Mouse (Mus musculus) brain, embryonic 14.5 days (tissue): Measurements from ENCODE around the gene Ifrd2. TPM values are rescaled to one million over a fixed set of nuclear protein-coding genes. Genes with fewer than 3 reads are reported as not detected.

Experiments
- DNase-seq: peaks from one replicate; pipeline ENCODE4 v3.0.0-alpha.2; 2011; ENCODE audit warnings: low read depth
- CTCF ChIP-seq: fragments of 200-500 bp; IDR thresholded peaks from 2 replicates; pipeline ENCODE4 v1.5.1; 2012; ENCODE audit warnings: inconsistent platforms, mild to moderate bottlenecking, moderate library complexity, borderline replicate concordance; ENCODE audit not compliant: insufficient read depth, insufficient read length; ENCODE audit errors: extremely low read depth
- POLR2A ChIP-seq: fragments of 200-500 bp; IDR thresholded peaks from 2 replicates; pipeline ENCODE4 v1.6.1; 2012; ENCODE audit warnings: mild to moderate bottlenecking, inconsistent platforms, borderline replicate concordance; ENCODE audit not compliant: poor library complexity, insufficient read depth, insufficient read length, severe bottlenecking; ENCODE audit errors: extremely low read depth
- polyA plus RNA-seq: library from polyadenylated mRNA; depleted of rRNA; stranded (reverse); fragments of >200 nt; gene quantifications from 2 replicates; pipeline ENCODE4 v1.2.3, GENCODE M21; 2012; rRNA removed

Gene Ifrd2
- polyA plus RNA-seq, 1 experiment: 21.4 TPM

GRCm38 (mm10) chr9:107630576-107630975 is 43.1 kb downstream of the Ifrd2 start:
- peak; percentile 96 for DNase-seq
- TF ChIP-seq CTCF: no peak

- peak; percentile 60 for DNase-seq
- no peak for TF ChIP-seq POLR2A
These were observed 43.9 kb downstream of the Ifrd2 start for GRCm38 (mm10) chr9:107631311-107631826.

GRCm38 (mm10) chr9:107631861-107632260 is 44.4 kb downstream of the Ifrd2 start:
- DNase-seq: no peak
- no peak for TF ChIP-seq CTCF
- TF ChIP-seq POLR2A: no peak

- peak; percentile 83 for DNase-seq
These were observed 45.0 kb downstream of the Ifrd2 start for GRCm38 (mm10) chr9:107632478-107632877.

GRCm38 (mm10) chr9:107633091-107633660 is 45.7 kb downstream of the Ifrd2 start:
- TF ChIP-seq POLR2A: no peak
- peak; percentile 85 for DNase-seq

More at GRCm38 (mm10) chr9:107632478-107632877, 45.0 kb downstream of the Ifrd2 start:
- TF ChIP-seq CTCF: no peak

- peak; percentile 61 for DNase-seq
- no peak for TF ChIP-seq CTCF
- no peak for TF ChIP-seq POLR2A
These were observed 46.4 kb downstream of the Ifrd2 start for GRCm38 (mm10) chr9:107633661-107634405.

- no peak for TF ChIP-seq POLR2A
- TF ChIP-seq CTCF: no peak
- no peak for DNase-seq
These were observed 47.2 kb downstream of the Ifrd2 start for GRCm38 (mm10) chr9:107634406-107635278.

- peak; percentile 98 for DNase-seq
- peak; percentile 90 for TF ChIP-seq POLR2A
- TF ChIP-seq CTCF: no peak
These were observed 48.0 kb downstream of the Ifrd2 start, which contains the start of gene Gnai2 for GRCm38 (mm10) chr9:107635279-107636028. Gene Gnai2, minus strand, starts transcription at chr9:107635367.

GRCm38 (mm10) chr9:107637070-107637469 is 49.6 kb downstream of the Ifrd2 start:
- TF ChIP-seq POLR2A (no peak), CTCF (no peak)

GRCm38 (mm10) chr9:107640257-107640772 is 52.9 kb downstream of the Ifrd2 start:
- no peak for DNase-seq
- TF ChIP-seq POLR2A (no peak), CTCF (no peak)

More at GRCm38 (mm10) chr9:107637070-107637469, 49.6 kb downstream of the Ifrd2 start:
- DNase-seq: peak; percentile 94

- DNase-seq: no peak
- TF ChIP-seq POLR2A: no peak
These were observed 54.2 kb downstream of the Ifrd2 start for GRCm38 (mm10) chr9:107641666-107642065.

Other genes starting within 250 kb of the Ifrd2 start
- gene Hemk1, start 249.3 kb upstream of the Ifrd2 start, polyA plus RNA-seq: 29.5 and 35.9 TPM in 2 replicates
- 6.2 and 8.6 TPM in 2 replicates for gene 6430571L13Rik, start 247.0 kb upstream of the Ifrd2 start, polyA plus RNA-seq
- gene Cacna2d2, start 188.0 kb upstream of the Ifrd2 start, polyA plus RNA-seq: 105 and 143 TPM in 2 replicates
- 37.3 and 42.1 TPM in 2 replicates for gene Tmem115, start 53.7 kb upstream of the Ifrd2 start, polyA plus RNA-seq
- gene Cyb561d2, start 45.4 kb upstream of the Ifrd2 start, polyA plus RNA-seq: 34.3 and 45.7 TPM in 2 replicates
- gene Nprl2, start 45.4 kb upstream of the Ifrd2 start, polyA plus RNA-seq: 74.5 and 109 TPM in 2 replicates
- 7.4 and 8.4 TPM in 2 replicates for gene Zmynd10, start 40.3 kb upstream of the Ifrd2 start, polyA plus RNA-seq
- gene Rassf1, start 36.1 kb upstream of the Ifrd2 start, polyA plus RNA-seq: 31.5 and 34.2 TPM in 2 replicates
- 97.6 and 109 TPM in 2 replicates for gene Tusc2, start 24.4 kb upstream of the Ifrd2 start, polyA plus RNA-seq
- 50.6 and 55.4 TPM in 2 replicates for gene Hyal2, start 19.7 kb upstream of the Ifrd2 start, polyA plus RNA-seq
- 3.3 and 5.6 TPM in 2 replicates for gene Hyal1, start 10.7 kb upstream of the Ifrd2 start, polyA plus RNA-seq
- gene Naa80, start 8.8 kb upstream of the Ifrd2 start, polyA plus RNA-seq: 28.8 and 32.4 TPM in 2 replicates
- 1.2 and 1.6 TPM in 2 replicates for gene Hyal3, start 6.8 kb upstream of the Ifrd2 start, polyA plus RNA-seq
- 3.9 and 6.7 TPM in 2 replicates for gene Sema3b, start 21.6 kb downstream of the Ifrd2 start, polyA plus RNA-seq
- 488 and 561 TPM in 2 replicates for gene Gnai2, start 47.7 kb downstream of the Ifrd2 start, polyA plus RNA-seq
- gene Slc38a3, start 81.9 kb downstream of the Ifrd2 start, polyA plus RNA-seq: 79.7 and 82.3 TPM in 2 replicates
- 0.39 and 0.48 TPM in 2 replicates for gene Gnat1, start 92.1 kb downstream of the Ifrd2 start, polyA plus RNA-seq
- 163 and 176 TPM in 2 replicates for gene Sema3f, start 122.8 kb downstream of the Ifrd2 start, polyA plus RNA-seq
- 183 and 228 TPM in 2 replicates for gene Rbm5, start 183.4 kb downstream of the Ifrd2 start, polyA plus RNA-seq